ENCODE assay signal across 14 mouse cellular contexts in the genomic region with DNA sequence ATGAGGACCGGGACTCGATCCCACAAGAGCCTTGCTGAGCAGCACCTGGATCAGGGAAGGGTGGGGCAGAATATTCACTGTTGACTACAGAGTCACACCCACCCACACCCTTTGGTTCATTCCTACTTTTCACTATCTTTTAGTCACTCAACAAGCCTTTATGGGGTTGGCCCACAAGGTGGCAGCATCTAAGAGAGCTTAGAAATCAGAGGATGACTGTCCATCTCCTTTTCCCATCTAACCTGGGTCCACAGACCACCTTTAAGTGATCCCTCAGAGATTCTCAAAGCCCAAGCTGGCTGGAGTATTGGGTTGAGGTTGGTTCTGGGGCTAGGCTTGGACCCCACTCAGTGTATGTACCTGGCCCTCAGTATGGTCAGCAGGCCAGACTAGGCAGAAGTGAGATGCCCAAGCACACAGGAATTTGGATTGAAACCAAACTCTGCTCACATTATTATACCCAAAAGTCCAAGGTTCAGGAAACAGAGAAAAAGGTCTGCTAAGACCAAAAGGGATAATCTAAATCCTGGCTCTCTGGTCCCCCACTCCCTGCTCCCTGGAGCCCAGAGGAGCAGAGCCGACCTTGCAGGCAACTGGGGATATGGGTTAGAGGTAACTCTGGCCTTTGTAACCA. TPM values are rescaled to one million over a fixed set of nuclear protein-coding genes. Genes with fewer than 3 reads are reported as not detected.
DNase-seq lines count a peak whose midpoint lies in the region.
"Had no signal": no experiment of that assay in that cellular context is flagged by ENCODE, and none has a peak within 500 bp of the region (broad histone marks: within the 10 kb centered on the region; RNA-seq: fewer than 3 reads in every experiment).

No protein-coding gene starts in this region.

- DNase-seq in kidney, postnatal 14 days: peak; percentile 28
- DNase-seq in kidney, postnatal 10 days: no peak
- peak; percentile 21 for DNase-seq in 3T3-L1 (ENCODE audit: low read depth, low spot score)
- DNase-seq in 416B (ENCODE audit: low read depth): peak; percentile 17
- peak; percentile 68 for DNase-seq in ZHBTc4 (ENCODE audit: low read depth, low spot score)
- no peak for DNase-seq in neural tube, embryonic 10.5 days (ENCODE audit: extremely low spot score, low spot score)
- DNase-seq in adrenal gland, adult 8-10 months: no peak
- DNase-seq: cerebellum, postnatal 10 days; embryo, embryonic 11 days; gastrocnemius, postnatal 10 days; heart, adult 18-20 months; right cerebral cortex, adult 18-20 months; thymus, adult 2 months had no signal

RNA-seq across cellular contexts. Expression of a gene that starts 3.3 kb away (rescaled TPM):
- 1 to 10 TPM; 2.7 to 5.5 (median 3.6) TPM for total RNA-seq in adrenal gland, adult 8-10 months (2022)

RNA-seq across cellular contexts. Expression of a gene that starts 16.0 kb away (rescaled TPM):
- 1,000 to 10,000 TPM in 1 of 4 experiments, 100 to 1,000 TPM in 3; 211 to 1,262 (median 590) TPM for total RNA-seq in adrenal gland, adult 8-10 months (2022)

RNA-seq across cellular contexts. Expression of a gene that starts 26.1 kb away (rescaled TPM):
- total RNA-seq in adrenal gland, adult 8-10 months (2022): 1 to 10 TPM in 2 of 4 experiments, under 1 TPM in 2; 0.49 to 5.2 (median 2.2) TPM
- total RNA-seq: gastrocnemius, postnatal 10 days; heart, adult 18-20 months; left cerebral cortex, postnatal 14 days had no signal

Comparison
In these comparisons a context has a peak if more than half of its experiments do, and no peak if none do; other contexts are left out.
1. DNase-seq: peak in kidney, postnatal 14 days (single experiment), 3T3-L1 (single experiment), 416B (single experiment) and ZHBTc4 (single experiment); none in kidney, postnatal 10 days (single experiment), neural tube, embryonic 10.5 days (single experiment) and adrenal gland, adult 8-10 months (single experiment).